Comparison of ENCODE assay signal across 16 mouse cellular contexts in genomic region chr15:42127471-42127870, GRCm38 (mm10).
"Had no signal": no experiment of that assay in that cellular context is flagged by ENCODE, and none has a peak within 500 bp of the region (broad histone marks: within the 10 kb centered on the region; RNA-seq: fewer than 3 reads in every experiment).

No protein-coding gene starts in this region.

- H3K4me3 ChIP-seq: neural tube, embryonic 13.5 days; neural tube, embryonic 15.5 days; stomach, embryonic 15.5 days had no signal

- H3K27ac ChIP-seq: neural tube, embryonic 13.5 days; neural tube, embryonic 15.5 days; stomach, embryonic 15.5 days; stomach, postnatal 0 days had no signal

- H3K9me3 ChIP-seq: neural tube, embryonic 13.5 days; neural tube, embryonic 15.5 days; stomach, embryonic 15.5 days had no signal

- H3K4me2 ChIP-seq: neural tube, embryonic 13.5 days; neural tube, embryonic 15.5 days; stomach, embryonic 15.5 days had no signal

- DNase-seq: retina, postnatal 1 day; right cerebral cortex, adult 18-20 months; right cerebral cortex, postnatal 14 days; right cerebral cortex, postnatal 25 days; right cerebral cortex, postnatal 4 days; spleen, adult 18-20 months; thymus, adult 18-20 months; thymus, adult 2 months; thymus, postnatal 14 days; thymus, postnatal 25 days; thymus, postnatal 36 days; thymus, postnatal 4 days had no signal

- H3K9ac ChIP-seq: neural tube, embryonic 13.5 days; neural tube, embryonic 15.5 days; stomach, embryonic 15.5 days had no signal

- H3K4me1 ChIP-seq: neural tube, embryonic 13.5 days; neural tube, embryonic 15.5 days; stomach, embryonic 15.5 days had no signal

- H3K27me3 ChIP-seq: neural tube, embryonic 13.5 days; neural tube, embryonic 15.5 days; stomach, embryonic 15.5 days had no signal

- H3K36me3 ChIP-seq: neural tube, embryonic 13.5 days; neural tube, embryonic 15.5 days; stomach, embryonic 15.5 days had no signal
